Mouse (Mus musculus) lung, embryonic 14.5 days (tissue): ENCODE measurements around the gene Zfp383. TPM values are rescaled to one million over a fixed set of nuclear protein-coding genes. Genes with fewer than 3 reads are reported as not detected.

ENCODE experiments used
- ATAC-seq: fragments of 200-750 bp; cut with Nextera tagmentation; 2 replicates; pipeline ENCODE4 v1.8.0; 2017; ENCODE audit warnings: mild to moderate bottlenecking, moderate TSS enrichment, moderate library complexity; ENCODE audit not compliant: insufficient read depth
- DNase-seq: peaks from one replicate; pipeline ENCODE4 v3.0.0-alpha.2; 2015
- H3K27ac ChIP-seq: fragments of 300-500 bp; sonication (generic); 2 replicates; pipeline ENCODE4 v1.5.1; 2014; ENCODE audit warnings: low read depth, mild to moderate bottlenecking, moderate library complexity
- H3K27me3 ChIP-seq: fragments of 300-500 bp; sonication (generic); 2 replicates; pipeline ENCODE4 v1.6.1; 2014; ENCODE audit warnings: low read length, control low read depth; ENCODE audit not compliant: insufficient read depth
- H3K36me3 ChIP-seq: fragments of 300-500 bp; sonication (generic); 2 replicates; pipeline ENCODE4 v1.6.1; 2014; ENCODE audit warnings: control low read depth; ENCODE audit not compliant: insufficient read depth
- H3K4me1 ChIP-seq: fragments of 300-500 bp; sonication (generic); 2 replicates; pipeline ENCODE4 v1.6.1; 2014; ENCODE audit warnings: antibody characterized with exemption, control low read depth; ENCODE audit not compliant: insufficient read depth
- H3K4me2 ChIP-seq: fragments of 300-500 bp; sonication (generic); 2 replicates; pipeline ENCODE4 v1.6.1; 2014; ENCODE audit warnings: mild to moderate bottlenecking
- H3K4me3 ChIP-seq: fragments of 300-500 bp; sonication (generic); 2 replicates; pipeline ENCODE4 v1.5.1; 2014; ENCODE audit warnings: low read depth, low read length
- H3K9ac ChIP-seq: fragments of 300-500 bp; sonication (generic); 2 replicates; pipeline ENCODE4 v1.6.1; 2014
- H3K9me3 ChIP-seq: fragments of 300-500 bp; sonication (generic); 2 replicates; pipeline ENCODE4 v1.6.1; 2016; ENCODE audit warnings: low read depth, low read length, control low read depth
- CTCF ChIP-seq: IDR thresholded peaks from 2 replicates; pipeline ENCODE4 v1.5.1; 2016; ENCODE audit warnings: antibody characterized with exemption, low read depth
- WGBS: fragments of 180-500 bp; shearing (Covaris S2); extraction: QIAGEN DNeasy Blood & Tissue Kit; methylation state at CpG from one replicate; pipeline ENCODE4 v1.1.7; 2014; 5-methylcytosine and 5-hydroxymethylcytosine counted together
- polyA plus RNA-seq: library from polyadenylated mRNA; unstranded; fragments of >200 nt; fragmentation: Nextera tagmentation; extraction: Ambion mirVana; gene quantifications from 2 replicates; pipeline ENCODE4 v1.2.1, GENCODE M21; 2014

Zfp383 gene
- polyA plus RNA-seq, 1 experiment from 2014 or later, result 4.6 TPM

- H3K9me3 ChIP-seq, result no peaks in the 10 kb centered on the region
- WGBS, result 88% methylated on average over 6 of the region's 6 CpGs
- no peak overlapping the region for H3K9ac ChIP-seq
- no peak overlapping the region for H3K4me3 ChIP-seq
- H3K4me2 ChIP-seq, result no peak overlapping the region
- no peaks in the 10 kb centered on the region for H3K27me3 ChIP-seq
- ATAC-seq (no peak), DNase-seq (no peak)
- H3K27ac ChIP-seq, result no peak overlapping the region
- no peaks in the 10 kb centered on the region for H3K4me1 ChIP-seq
- TF ChIP-seq CTCF, result no peak
- H3K36me3 ChIP-seq, result peaks cover 59% of the 10 kb centered on the region
Observed at GRCm38 (mm10) chr7:29938856-29939255, 30.8 kb downstream of the Zfp383 start.

- no peak for TF ChIP-seq CTCF
- H3K9ac ChIP-seq, result no peak overlapping the region
- no peak overlapping the region for H3K4me3 ChIP-seq
- no peak overlapping the region for H3K27ac ChIP-seq
- DNase-seq (peak; percentile 68), ATAC-seq (no peak)
- H3K27me3 ChIP-seq, result no peaks in the 10 kb centered on the region
- no peak overlapping the region for H3K4me2 ChIP-seq
- peaks cover 37% of the 10 kb centered on the region for H3K36me3 ChIP-seq
- 70% methylated on average over 11 of the region's 11 CpGs for WGBS
- H3K4me1 ChIP-seq, result no peaks in the 10 kb centered on the region
- no peaks in the 10 kb centered on the region for H3K9me3 ChIP-seq
Observed at GRCm38 (mm10) chr7:29941027-29941426, 33.0 kb downstream of the Zfp383 start.

- H3K9ac ChIP-seq, result no peak overlapping the region
- TF ChIP-seq CTCF, result no peak
- H3K4me2 ChIP-seq, result no peak overlapping the region
- no peak overlapping the region for H3K27ac ChIP-seq
- H3K36me3 ChIP-seq, result peaks cover 23% of the 10 kb centered on the region
- peak; percentile 16 for DNase-seq
- ATAC-seq, result no peak
- H3K9me3 ChIP-seq, result no peaks in the 10 kb centered on the region
- no peak overlapping the region for H3K4me3 ChIP-seq
- H3K27me3 ChIP-seq, result no peaks in the 10 kb centered on the region
- 38% methylated on average over 2 of the region's 2 CpGs for WGBS
- H3K4me1 ChIP-seq, result no peaks in the 10 kb centered on the region
Observed at GRCm38 (mm10) chr7:29942740-29943139, 34.7 kb downstream of the Zfp383 start.

GRCm38 (mm10) chr7:29943720-29944119 is 35.7 kb downstream of the Zfp383 start:
- 81% methylated on average over 2 of the region's 2 CpGs for WGBS
- no peaks in the 10 kb centered on the region for H3K9me3 ChIP-seq

GRCm38 (mm10) chr7:29944201-29944600 is 36.2 kb downstream of the Zfp383 start:
- Histone ChIP-seq H3K4me3 (no peak overlapping the region), H3K9ac (no peak overlapping the region), H3K27ac (no peak overlapping the region), H3K4me2 (no peak overlapping the region), H3K4me1 (no peaks in the 10 kb centered on the region), H3K36me3 (peaks cover 32% of the 10 kb centered on the region), H3K27me3 (no peaks in the 10 kb centered on the region), H3K9me3 (no peaks in the 10 kb centered on the region)
- no peak for ATAC-seq
- 83% methylated on average over 2 of the region's 2 CpGs for WGBS
- no peak for DNase-seq
- TF ChIP-seq CTCF, result no peak

More at GRCm38 (mm10) chr7:29943720-29944119, 35.7 kb downstream of the Zfp383 start:
- no peak for TF ChIP-seq CTCF
- Histone ChIP-seq H3K4me2 (no peak overlapping the region), H3K9ac (no peak overlapping the region), H3K36me3 (peaks cover 27% of the 10 kb centered on the region), H3K27me3 (no peaks in the 10 kb centered on the region), H3K4me3 (no peak overlapping the region), H3K27ac (no peak overlapping the region), H3K4me1 (no peaks in the 10 kb centered on the region)
- DNase-seq (no peak), ATAC-seq (no peak)

- Histone ChIP-seq H3K27me3 (no peaks in the 10 kb centered on the region), H3K36me3 (peaks cover 14% of the 10 kb centered on the region), H3K4me1 (no peaks in the 10 kb centered on the region), H3K4me3 (peak overlapping the region; percentile 68), H3K9me3 (no peaks in the 10 kb centered on the region), H3K27ac (peak overlapping the region; percentile 96), H3K9ac (peak overlapping the region; percentile 91), H3K4me2 (peak overlapping the region; percentile 65)
- ATAC-seq (no peak), DNase-seq (peak; percentile 17)
- 34% methylated on average over 10 of the region's 10 CpGs for whole genome bisulfite sequencing
- TF ChIP-seq CTCF, result peak; percentile 23
Observed at GRCm38 (mm10) chr7:29953086-29953485, 45.1 kb downstream of the Zfp383 start.

- no peaks in the 10 kb centered on the region for H3K4me1 ChIP-seq
- DNase-seq, result peak; percentile 90
- no peaks in the 10 kb centered on the region for H3K9me3 ChIP-seq
- peak within 1 kb of the TSS; percentile 65 for H3K4me2 ChIP-seq
- WGBS, result 1% methylated on average over 52 of the region's 52 CpGs
- ATAC-seq, result peak; percentile 95
- TF ChIP-seq CTCF, result peak; percentile 13; the same call in 1 of the 2 replicates
- peaks cover 9% of the 10 kb centered on the region; the same call in 1 of the 2 replicates for H3K36me3 ChIP-seq
- peak within 1 kb of the TSS; percentile 96 for H3K27ac ChIP-seq
- peak within 1 kb of the TSS; percentile 68 for H3K4me3 ChIP-seq
- no peaks in the 10 kb centered on the region for H3K27me3 ChIP-seq
- peak within 1 kb of the TSS; percentile 91 for H3K9ac ChIP-seq
Observed at GRCm38 (mm10) chr7:29953513-29954401, 45.7 kb downstream of the Zfp383 start, which contains the start of gene Zfp74. TSS of gene Zfp74 (minus strand) at chr7:29954089.
